Mouse (Mus musculus): ENCODE measurements around the gene Esm1.

- TF ChIP-seq CTCF (IDR thresholded peaks at IDR 0.05; ENCODE audit: control insufficient read depth, insufficient read depth, low read length) (no peak), POLR2A (IDR thresholded peaks at IDR 0.05; ENCODE audit: borderline replicate concordance, control insufficient read depth, low read depth, low read length) (no peak)
Observed at GRCm38 (mm10) chr13:113225811-113226210, 16.4 kb downstream of the Esm1 start, which contains the start of gene Gzmk.
